Mouse (Mus musculus) telencephalon, adult 2 months (tissue): ENCODE data around the gene Aadac.
A peak's percentile ranks its signal among the peaks of the same experiment; 100 is the strongest.

Experiments
- DNase-seq: peaks from one replicate; pipeline ENCODE4 v3.0.0-alpha.2; 2011; ENCODE audit warnings: low read depth, low spot score

The Aadac gene

GRCm38 (mm10) chr3:60025417-60025816 is at the start of gene Aadac:
TSS of gene Aadac (plus strand) at chr3:60025717.
- no peak for DNase-seq

GRCm38 (mm10) chr3:60003622-60004021 is 21.9 kb upstream of the Aadac start:
- DNase-seq, result no peak

GRCm38 (mm10) chr3:60006443-60006842 is 19.1 kb upstream of the Aadac start, which contains the start of gene Aadacl2:
TSS of gene Aadacl2 (plus strand) at chr3:60006743.
- no peak for DNase-seq

- DNase-seq, result no peak
Observed at GRCm38 (mm10) chr3:60031511-60031910, 6.0 kb downstream of the Aadac start.

GRCm38 (mm10) chr3:60046221-60046913 is 20.9 kb downstream of the Aadac start:
- no peak for DNase-seq

GRCm38 (mm10) chr3:60053231-60053927 is 27.9 kb downstream of the Aadac start:
- DNase-seq, result no peak

- no peak for DNase-seq
Observed at GRCm38 (mm10) chr3:60053931-60054330, 28.4 kb downstream of the Aadac start.

- DNase-seq, result peak; percentile 13
Observed at GRCm38 (mm10) chr3:60056451-60056850, 30.9 kb downstream of the Aadac start.

GRCm38 (mm10) chr3:60057070-60057808 is 31.7 kb downstream of the Aadac start:
- no peak for DNase-seq

- DNase-seq, result no peak
Observed at GRCm38 (mm10) chr3:60057809-60058082, 32.2 kb downstream of the Aadac start.

GRCm38 (mm10) chr3:60078883-60079415 is 53.4 kb downstream of the Aadac start:
- DNase-seq, result no peak

- DNase-seq, result peak; percentile 21
Observed at GRCm38 (mm10) chr3:60080572-60080971, 55.1 kb downstream of the Aadac start.

- DNase-seq, result peak; percentile 2
Observed at GRCm38 (mm10) chr3:60081648-60082047, 56.1 kb downstream of the Aadac start, which contains the start of gene Sucnr1. TSS of gene Sucnr1 (plus strand) at chr3:60081869.

GRCm38 (mm10) chr3:60082746-60083145 is 57.2 kb downstream of the Aadac start:
- no peak for DNase-seq

- no peak for DNase-seq
Observed at GRCm38 (mm10) chr3:60085729-60086128, 60.2 kb downstream of the Aadac start.
